Mouse (Mus musculus) bone marrow macrophage, adult 2 months (primary cell): ENCODE measurements around the gene Irf1.

Experiments used
- CTCF ChIP-seq: IDR thresholded peaks from 2 replicates; pipeline ENCODE4 v1.5.1; 2012; ENCODE audit warnings: low read depth, mild to moderate bottlenecking, low read length, moderate library complexity
- POLR2A ChIP-seq: IDR thresholded peaks from 2 replicates; pipeline ENCODE4 v1.6.1; 2012; ENCODE audit warnings: mild to moderate bottlenecking, low read depth, low read length, borderline replicate concordance

- TF ChIP-seq CTCF, result no peak
- TF ChIP-seq POLR2A, result no peak
Measured at GRCm38 (mm10) chr11:53821945-53822338, 52.1 kb downstream of the Irf1 start.
